Mouse (Mus musculus): ENCODE measurements around the gene Slc36a4. TPM values are rescaled to one million over a fixed set of nuclear protein-coding genes. Genes with fewer than 3 reads are reported as not detected.

Gene Slc36a4
- total RNA-seq, 2 experiments from 2014 or later: 11.9 to 12.3 TPM

DNA sequence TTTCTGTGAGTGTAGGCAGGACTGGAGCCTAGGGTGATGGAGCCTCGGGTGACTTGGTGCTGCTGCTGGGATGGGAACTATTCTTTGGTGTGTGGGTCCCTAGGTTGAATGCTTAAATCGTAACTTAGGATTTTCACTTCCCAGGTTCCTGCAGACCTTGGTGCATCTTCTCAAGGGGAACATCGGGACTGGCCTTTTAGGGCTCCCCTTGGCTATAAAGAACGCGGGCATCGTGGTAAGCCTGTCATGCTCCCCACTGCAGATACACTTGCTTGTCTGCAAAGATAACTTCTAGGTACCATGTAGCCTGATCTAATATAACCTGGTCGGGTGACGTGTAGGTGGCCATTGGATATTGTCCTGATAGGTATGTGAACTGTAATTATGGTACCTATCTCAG is 11.0 kb downstream of the Slc36a4 start:
- intact Hi-C loops (cut with DNase I): no loop called here
- no peak for DNase-seq

DNA sequence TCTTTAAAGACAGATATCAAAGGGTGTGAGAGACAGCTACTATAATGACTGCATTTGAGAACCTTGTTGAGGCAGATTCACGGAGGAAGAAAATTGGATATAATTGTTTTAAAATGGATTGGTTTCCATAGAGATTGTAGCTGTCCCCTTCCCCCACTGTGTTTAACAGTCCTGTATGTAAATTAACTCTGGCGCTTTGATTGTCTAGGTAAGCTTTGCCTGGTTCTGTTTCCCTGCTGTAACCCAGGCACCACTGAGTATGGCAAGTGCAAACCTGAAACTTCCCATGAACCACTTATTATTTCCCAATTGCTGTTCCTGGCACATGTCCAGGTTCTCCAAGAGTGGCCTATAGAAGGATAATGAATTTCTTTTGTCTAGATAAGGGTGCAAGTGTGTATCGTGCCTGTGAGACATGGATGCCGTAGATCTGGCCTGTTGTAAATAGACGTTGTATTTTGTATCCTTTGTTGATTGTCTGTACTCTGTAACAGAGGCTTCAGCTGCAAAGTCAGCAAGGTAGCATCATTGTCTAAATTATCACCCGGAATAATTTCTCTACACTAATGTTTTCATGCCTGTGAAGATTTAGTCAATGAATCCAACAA is 11.8 kb downstream of the Slc36a4 start:
- no peak for DNase-seq

DNA sequence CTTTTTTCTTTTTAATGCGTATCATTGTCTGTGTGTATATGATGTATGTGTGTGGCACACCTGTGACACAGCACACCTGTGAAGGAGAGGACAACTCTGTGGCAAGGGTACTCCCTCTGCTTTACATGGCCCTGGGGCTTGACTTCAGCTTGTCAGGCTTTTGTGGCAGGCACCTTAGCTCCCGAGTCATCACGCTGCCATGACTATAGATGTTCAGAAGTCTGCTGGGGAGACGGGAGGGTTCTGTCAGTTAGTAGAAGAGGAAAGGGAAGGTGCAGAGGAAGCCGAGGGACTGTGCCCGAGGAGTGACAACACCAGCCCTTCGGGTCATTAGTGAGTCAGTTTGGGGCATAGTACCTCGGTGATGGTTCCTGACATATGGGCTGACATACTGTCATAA is 13.0 kb downstream of the Slc36a4 start:
- no peak for DNase-seq
- intact Hi-C loops (cut with DNase I): no loop called here

More for the DNA sequence above, 11.8 kb downstream of the Slc36a4 start:
- intact Hi-C loops (cut with DNase I): no loop called here

DNA sequence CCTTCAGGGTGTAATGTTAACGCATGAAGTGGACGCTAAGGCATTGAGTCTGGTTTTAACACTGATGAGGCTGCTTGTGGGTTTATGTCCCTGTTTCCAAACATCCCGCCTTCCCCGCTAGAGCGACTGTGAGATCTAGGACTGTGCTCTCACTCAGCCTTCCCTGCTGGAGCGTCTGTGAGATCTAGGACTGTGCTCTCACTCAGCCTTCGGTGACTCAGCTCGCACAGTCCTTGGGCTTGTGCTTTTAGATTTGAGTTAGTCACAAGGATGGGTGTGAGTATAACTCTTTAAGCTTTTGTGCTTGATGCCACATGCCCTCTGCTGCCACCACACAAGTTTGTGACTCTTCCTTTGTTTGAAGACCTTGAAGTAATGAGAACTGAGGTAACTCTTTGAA is 17.6 kb downstream of the Slc36a4 start:
- no peak for DNase-seq
- intact Hi-C loops (cut with DNase I): no loop called here

DNA sequence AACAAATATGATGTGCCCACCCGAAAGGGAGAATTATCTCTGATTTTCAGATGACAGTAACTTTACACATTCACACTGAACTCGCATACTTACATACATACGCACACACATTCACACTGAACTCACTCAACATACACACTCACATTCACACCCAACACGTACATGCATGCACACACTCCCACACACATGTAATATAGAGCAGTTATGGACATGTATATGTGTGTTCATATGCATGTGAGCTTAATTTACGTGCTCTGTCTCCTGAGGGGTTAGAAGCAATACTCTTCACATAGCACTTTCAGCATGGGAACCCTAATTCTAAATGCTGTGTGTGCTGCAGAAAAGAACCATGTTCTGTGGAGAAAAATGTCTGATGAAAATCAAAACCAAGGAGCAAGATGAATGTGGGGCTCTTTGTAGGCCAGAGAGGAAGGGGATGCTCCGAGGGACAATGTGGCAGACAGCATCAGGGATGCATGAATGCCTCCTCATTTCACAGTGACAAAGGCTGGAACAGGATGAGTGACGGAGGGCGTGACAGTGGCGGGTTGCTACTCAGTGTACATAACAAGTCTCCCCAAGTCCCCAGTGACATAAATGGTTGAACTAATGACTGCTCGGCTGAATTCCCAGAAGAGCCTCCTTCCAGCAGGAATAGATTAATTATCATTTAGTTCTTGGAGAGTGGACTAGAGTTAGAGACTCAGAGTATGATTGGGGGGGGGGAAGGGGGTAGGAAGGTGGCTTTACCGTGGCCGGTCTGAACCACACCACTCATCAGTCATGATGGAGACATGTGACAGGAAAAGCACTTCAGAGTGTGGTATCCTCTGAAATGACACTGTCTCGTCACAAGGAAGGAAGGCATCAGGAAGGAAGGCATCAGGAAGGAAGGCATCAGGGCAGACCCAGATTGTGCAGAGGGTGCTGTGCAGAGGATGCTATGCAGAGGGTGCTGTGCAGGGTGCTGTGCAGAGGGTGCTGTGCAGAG is 22.5 kb downstream of the Slc36a4 start:
- intact Hi-C loops (cut with DNase I): no loop called here
- DNase-seq: no peak

DNA sequence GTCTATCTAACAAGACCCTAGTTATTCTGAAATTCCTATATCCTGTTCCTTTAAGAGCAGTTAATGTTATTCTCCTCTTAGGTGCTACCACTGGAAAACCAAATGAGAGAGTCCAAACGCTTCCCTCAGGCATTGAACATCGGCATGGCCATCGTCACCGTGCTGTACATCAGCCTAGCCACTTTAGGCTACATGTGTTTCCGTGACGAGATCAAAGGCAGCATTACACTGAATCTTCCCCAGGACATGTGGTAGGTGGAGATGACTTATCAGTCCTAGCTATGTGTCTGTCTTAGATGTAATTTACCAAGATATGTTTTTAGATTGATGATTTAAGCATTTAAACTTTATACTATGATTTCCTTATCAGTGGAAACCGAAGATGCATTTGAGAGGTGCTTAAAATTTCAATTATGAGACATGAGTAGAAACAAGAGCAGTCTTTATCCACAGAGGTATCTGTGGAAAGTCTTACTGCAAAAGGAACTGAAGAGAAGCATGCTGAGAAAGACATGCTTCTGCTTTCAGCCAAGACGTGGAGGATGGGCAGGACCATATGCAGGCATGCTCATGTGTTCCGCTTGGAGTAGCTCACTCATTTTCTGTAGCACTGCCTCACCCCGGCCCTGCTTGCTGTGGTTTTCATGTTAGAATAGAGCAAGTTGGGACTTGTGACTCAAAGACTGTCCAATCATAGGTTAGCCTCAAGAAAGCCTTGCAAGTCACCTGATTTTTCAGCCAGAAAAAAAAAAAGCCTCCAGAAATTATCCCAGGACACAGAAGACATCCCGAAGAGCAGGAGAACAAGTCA is 24.7 kb downstream of the Slc36a4 start:
- no peak for DNase-seq
- intact Hi-C loops (cut with DNase I): no loop called here

DNA sequence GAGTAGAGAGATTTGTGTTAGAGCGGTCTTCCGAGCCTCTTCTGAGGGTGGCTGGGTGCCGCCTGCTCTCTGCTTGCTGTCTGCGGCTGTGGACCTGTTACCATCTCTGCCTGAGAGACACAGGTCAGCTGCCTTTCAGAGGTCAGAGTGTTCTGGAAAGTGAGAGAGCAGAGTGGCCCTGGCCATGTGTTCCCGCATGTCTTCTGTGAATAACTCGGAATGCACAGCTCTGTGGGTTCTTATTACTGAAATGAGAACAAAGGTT is 25.3 kb downstream of the Slc36a4 start:
- intact Hi-C loops (cut with DNase I): no loop called here
- no peak for DNase-seq

DNA sequence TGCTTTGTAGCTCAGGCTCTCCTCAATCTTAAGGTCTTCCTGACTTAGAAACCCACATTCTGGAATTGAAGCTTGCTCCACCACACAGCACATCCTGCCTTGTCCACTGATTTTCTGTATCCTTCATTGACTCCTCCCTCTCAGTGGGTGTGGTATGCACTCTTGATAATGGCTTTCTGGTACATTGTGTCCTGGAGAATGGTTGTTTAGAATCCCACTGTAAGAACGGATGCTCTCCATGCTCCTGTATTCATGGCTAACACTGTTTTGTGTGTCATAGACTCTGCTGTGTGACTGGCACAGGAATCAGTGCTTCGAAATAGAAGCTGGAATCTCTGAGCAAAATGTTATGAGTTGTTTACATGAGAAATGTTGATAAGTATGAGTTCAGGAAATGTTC is 28.0 kb downstream of the Slc36a4 start:
- intact Hi-C loops (cut with DNase I): no loop called here
- DNase-seq: no peak

DNA sequence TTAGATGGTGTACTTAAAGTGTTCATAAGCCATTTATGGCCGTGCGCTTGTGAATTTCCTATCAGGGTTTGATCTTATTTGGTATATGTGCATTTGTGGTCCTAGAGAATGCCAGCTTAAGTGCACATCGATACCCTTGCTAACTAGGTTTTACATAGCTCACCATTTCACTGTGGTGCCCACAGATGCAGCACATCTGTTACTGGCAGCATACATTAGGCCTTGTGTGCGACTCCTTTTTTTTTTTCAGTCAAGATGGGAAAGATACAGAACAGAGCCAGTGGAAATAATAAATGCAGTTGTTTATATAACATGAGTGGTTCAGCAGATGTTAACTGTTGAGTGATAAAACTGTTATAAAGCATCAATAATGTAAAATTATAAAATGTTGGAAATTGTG is 31.9 kb downstream of the Slc36a4 start:
- intact Hi-C loops (cut with DNase I): no loop called here
- DNase-seq: no peak

DNA sequence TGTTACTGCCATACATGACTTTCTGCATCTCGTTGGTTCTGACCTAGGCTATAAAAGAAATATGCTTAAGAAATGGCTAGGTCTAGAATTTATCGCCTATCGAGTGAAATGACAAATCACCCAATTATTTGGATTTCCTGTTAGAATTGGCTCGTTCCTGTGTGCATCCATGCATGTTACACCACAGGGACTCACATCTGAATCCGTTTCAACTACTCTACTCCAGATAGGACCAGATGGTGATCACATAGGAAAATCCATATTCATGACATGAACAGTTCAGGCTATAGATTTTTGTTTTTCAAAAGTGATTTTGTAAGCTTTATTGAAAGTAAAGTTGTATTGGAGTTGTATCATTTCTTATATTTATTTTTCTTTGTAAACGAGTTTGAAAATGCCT is 32.4 kb downstream of the Slc36a4 start:
- intact Hi-C loops (cut with DNase I): no loop called here
- no peak for DNase-seq

DNA sequence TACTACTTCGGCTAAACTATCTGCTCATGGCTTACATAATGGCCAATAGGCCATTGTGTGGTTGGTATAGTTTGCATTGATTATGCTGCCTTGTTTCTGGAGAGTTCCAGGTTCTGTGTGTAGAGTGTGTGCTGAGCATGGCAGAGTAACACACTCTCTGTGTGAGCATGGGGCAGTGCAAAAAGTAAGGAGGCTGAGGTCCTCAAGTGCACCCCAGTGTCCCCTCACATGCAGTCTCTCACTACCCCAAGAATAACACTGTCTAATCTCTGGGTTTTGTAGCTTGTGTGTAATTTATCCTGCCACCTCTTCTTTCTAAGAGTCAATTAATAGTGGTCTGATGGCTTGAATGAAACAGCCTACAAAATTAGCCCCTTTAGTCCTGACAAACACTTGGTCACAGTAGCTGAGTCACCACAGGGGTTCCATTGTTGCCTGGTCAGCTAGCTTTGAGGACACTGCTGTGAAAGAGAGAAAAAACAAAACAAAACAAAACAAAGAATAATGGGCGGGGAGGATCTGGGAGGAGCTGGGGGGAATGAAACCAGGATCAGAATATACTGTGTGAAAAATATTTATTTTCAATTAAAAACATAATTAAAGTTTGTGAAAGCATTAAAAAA is 36.6 kb downstream of the Slc36a4 start:
- intact Hi-C loops (cut with DNase I): no loop called here
- no peak for DNase-seq

DNA sequence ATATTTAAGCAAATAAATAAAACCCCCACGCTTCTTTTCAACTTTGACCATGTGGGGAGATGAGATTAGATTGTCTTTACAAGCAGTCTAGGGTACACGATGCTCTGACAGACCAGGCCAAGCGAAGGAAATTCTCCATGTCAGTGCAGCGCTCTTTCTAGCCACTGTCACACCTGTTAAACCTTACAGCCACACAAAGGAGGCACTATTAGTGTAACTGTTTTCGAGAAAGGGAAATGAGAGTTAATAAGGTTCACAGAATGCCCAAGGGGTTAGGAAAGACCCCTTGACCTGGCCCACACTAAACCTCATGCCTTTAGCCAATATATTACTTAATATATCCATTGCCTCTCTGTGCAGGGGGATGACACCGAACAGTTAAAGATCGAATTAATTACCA is 37.1 kb downstream of the Slc36a4 start:
- no peak for DNase-seq
- intact Hi-C loops (cut with DNase I): no loop called here

DNA sequence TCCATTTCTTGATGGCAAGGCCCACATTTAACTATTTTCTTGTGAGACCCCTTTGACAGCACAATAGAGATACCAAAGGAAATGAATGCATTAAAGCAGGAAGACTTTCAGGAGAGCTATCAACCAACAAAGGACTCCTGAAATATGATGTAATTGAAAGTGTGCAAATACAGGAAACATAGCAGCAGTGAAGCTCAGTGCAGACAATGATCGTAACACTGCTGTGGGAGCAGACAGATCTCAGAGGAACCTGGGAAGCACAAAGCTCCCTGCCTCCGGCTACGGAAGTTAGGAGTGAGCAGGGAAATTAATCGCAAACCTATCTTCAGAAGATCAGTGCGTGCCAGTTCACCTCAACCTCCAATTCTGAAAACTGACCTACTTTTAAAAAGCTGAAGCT is 38.8 kb downstream of the Slc36a4 start:
- intact Hi-C loops (cut with DNase I): no loop called here
- no peak for DNase-seq

DNA sequence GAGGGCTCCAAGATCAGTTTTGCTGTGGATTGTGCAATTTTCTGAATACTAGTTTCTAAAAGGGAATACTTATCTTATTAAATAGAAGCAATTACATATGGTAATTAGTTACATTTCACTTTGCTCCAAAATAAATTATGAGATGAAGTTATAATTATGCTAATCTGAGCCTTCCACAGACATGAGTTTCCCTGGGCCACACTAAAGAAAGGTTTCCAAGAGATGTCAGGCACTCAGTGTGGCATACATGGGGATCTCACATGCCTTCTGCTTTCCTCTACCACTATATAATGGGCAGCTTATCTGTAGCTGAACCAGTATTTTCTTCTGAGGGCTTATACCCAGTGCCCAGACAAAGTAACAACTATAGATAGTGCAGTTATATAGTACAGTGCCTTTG is 49.8 kb downstream of the Slc36a4 start:
- intact Hi-C loops (cut with DNase I): no loop called here
- DNase-seq: no peak

DNA sequence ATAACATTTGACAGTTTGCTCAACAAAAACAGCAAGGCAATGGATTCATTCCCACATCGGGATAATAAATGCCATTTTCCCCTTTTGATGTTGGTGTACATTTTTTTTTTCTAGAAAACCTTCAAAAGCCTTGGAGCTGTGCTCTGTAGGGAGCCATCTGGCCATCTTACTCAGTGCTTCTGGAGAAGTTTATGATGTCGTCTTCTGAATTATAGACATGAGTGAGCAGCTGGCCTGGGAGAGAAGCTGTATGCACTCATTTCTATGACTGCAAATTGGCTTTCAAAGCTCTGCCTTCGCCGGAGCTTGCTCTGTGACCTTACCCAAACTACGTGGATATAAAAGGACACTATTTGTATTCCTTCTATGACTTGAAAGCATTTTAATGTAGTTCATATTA is 56.8 kb downstream of the Slc36a4 start:
- DNase-seq: no peak
- intact Hi-C loops (cut with DNase I): no loop called here

DNA sequence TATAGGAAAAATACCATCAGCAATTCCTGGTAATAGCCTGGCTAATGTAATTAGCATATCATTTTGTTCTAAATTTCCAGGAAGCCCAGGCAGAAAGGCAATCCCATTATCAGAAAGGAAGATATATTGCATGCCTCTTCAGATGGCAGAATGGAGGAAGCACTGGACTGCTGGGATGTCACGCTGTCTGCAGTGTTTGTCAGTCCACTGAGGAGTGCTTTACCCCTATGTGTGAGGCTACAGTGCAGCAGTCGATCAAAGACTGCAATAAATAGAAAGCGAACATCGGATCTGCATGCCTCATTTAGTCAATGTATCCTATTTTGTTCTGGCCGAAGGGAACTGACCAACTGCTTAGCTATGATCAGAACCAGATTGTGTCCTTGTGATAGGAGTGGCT is 57.3 kb downstream of the Slc36a4 start:
- intact Hi-C loops (cut with DNase I): no loop called here
- no peak for DNase-seq

DNA sequence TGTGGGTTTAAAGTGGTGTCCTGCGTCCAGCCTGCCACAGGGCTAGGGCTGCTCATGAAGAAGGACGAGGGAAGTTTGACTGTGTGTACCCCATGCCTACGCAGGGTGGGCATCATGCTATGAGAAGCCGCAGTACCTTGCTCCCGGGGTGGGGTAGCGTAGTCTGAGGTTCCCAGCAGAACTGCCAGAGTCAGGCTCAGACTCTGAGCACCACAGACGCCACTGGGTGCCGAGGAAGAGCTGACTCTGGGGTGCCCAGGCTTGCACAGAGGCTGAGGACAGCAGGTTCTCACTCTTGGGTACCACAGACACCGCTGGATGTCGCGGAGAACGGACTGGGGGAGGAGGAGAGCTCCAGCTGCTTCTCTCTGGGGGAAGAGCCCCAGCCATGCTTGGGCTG is 63.2 kb downstream of the Slc36a4 start:
- intact Hi-C loops (cut with DNase I): no loop called here
- no peak for DNase-seq

DNA sequence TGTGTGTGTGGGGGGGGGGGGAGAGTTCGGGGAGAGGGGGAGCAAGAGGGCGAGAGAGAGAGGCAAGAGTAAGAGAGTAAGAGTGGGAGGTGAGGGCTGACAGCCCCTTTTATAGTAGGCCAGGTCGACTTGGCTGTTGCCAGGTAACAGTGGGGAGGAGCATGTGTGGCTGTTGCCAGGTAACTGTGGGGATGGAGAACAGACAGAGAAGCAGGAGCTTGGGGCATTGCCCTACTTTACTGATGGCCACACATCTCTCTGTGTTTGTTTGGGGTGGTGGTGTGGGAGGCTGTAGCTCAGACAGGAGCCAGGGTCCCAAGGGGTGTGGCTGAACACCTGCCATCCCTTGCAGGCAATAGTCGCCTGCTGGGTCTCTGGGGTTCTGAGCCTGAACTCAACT is 63.9 kb downstream of the Slc36a4 start:
- intact Hi-C loops (cut with DNase I): no loop called here
- no peak for DNase-seq

DNA sequence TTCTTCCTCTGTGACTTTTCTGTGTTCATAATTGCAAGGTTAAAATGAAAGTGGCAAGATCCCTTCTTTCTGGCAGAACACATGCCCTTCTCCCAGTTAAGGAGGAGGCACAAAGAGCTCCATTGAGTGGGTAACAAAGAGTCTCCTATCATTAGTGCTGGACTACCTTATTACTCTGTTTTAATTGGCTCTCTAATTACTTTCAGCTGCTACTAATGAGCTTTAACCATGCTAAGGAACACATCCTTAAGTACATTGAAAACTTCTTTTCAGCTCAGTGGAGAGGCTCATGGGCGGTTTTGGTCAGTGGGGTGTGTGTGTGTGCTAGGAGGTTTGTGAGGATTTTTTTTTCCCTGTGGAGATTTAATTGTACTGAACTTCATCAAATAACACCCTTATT is 65.4 kb downstream of the Slc36a4 start:
- intact Hi-C loops (cut with DNase I): no loop called here
- no peak for DNase-seq

DNA sequence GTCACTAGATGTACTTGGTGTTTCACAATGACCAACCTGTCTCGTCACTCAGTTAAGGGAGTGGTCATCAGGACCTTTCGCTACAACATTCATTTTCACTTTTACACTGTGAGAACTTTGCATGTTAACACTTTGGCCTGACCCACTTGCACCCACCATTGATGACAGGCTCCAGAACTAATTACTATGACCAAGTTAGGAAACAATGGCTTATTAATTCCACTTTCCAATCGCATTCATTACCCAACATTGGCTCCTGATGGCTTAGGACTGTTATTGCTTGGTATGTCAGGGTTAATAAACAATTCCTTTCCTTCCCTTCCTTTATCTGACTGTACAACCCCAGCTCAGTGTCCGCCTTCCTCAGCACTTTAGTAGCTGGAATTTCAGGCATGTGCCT is 72.4 kb downstream of the Slc36a4 start:
- intact Hi-C loops (cut with DNase I): no loop called here
- no peak for DNase-seq

DNA sequence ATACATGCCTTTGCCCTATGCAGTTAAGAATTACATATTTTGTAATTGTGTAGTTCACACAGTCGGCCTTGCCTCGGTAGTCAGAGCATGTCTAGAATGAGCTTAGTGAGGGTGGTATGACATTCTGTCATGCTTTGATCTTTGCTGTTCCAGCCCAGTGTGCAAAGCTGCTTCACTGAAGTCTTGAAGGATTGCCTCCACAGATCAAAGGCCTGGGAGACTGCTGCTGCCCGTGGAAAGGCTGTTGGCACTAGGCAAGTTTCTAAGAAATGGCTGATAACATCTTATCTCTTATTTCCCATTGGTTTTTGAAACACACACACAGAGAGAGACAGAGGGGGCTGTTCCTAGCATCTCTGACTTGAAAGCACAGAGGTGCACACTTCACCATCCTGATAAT is 76.7 kb downstream of the Slc36a4 start:
- intact Hi-C loops (cut with DNase I): no loop called here
- DNase-seq: no peak

Data from heart, postnatal 14 days (tissue).